Mouse (Mus musculus): ENCODE data around the gene Swi5. TPM values are rescaled to one million over a fixed set of nuclear protein-coding genes. Genes with fewer than 3 reads are reported as not detected.
"Not testable (repeated sequence)": the region's sequence is repeated elsewhere in the genome, so short reads cannot be mapped to it uniquely, and the experiment has no call there.

The Swi5 gene
- total RNA-seq, 2 experiments from 2014 or later: 163 to 182 TPM

GRCm38 (mm10) chr2:32312318-32312964, 24.6 kb upstream of the Swi5 start:
- peak; percentile 74 to 83 for DNase-seq
- intact Hi-C loops (cut with DNase I): no loop called here

GRCm38 (mm10) chr2:32311443-32312317, 23.8 kb upstream of the Swi5 start:
- no peak for DNase-seq
- intact Hi-C loops (cut with DNase I): no loop called here

GRCm38 (mm10) chr2:32310096-32310845, 22.4 kb upstream of the Swi5 start:
- intact Hi-C loops (cut with DNase I): no loop called here
- no peak for DNase-seq

GRCm38 (mm10) chr2:32308870-32309568, 21.1 kb upstream of the Swi5 start:
- intact Hi-C loops (cut with DNase I): no loop called here

GRCm38 (mm10) chr2:32307941-32308760, 20.3 kb upstream of the Swi5 start:
- peak; percentile 57 to 77 for DNase-seq
- intact Hi-C loops (cut with DNase I): no loop called here

More at GRCm38 (mm10) chr2:32308870-32309568, 21.1 kb upstream of the Swi5 start:
- no peak for DNase-seq

- intact Hi-C loops (cut with DNase I): no loop called here
Observed at GRCm38 (mm10) chr2:32307247-32307798, 19.4 kb upstream of the Swi5 start.

GRCm38 (mm10) chr2:32306176-32306575, 18.3 kb upstream of the Swi5 start:
- intact Hi-C loops (cut with DNase I): no loop called here

More at GRCm38 (mm10) chr2:32307247-32307798, 19.4 kb upstream of the Swi5 start:
- DNase-seq: no peak

GRCm38 (mm10) chr2:32305668-32306067, 17.8 kb upstream of the Swi5 start:
- no peak for DNase-seq

More at GRCm38 (mm10) chr2:32306176-32306575, 18.3 kb upstream of the Swi5 start:
- DNase-seq: no peak

GRCm38 (mm10) chr2:32304145-32304832, 16.4 kb upstream of the Swi5 start:
- intact Hi-C loops (cut with DNase I): no loop called here
- DNase-seq: peak; percentile 43 to 71

More at GRCm38 (mm10) chr2:32305668-32306067, 17.8 kb upstream of the Swi5 start:
- intact Hi-C loops (cut with DNase I): no loop called here

- intact Hi-C loops (cut with DNase I): no loop called here
- no peak for DNase-seq
Observed at GRCm38 (mm10) chr2:32302952-32303351, 15.1 kb upstream of the Swi5 start.

- intact Hi-C loops (cut with DNase I): no loop called here
- DNase-seq: no peak
Observed at GRCm38 (mm10) chr2:32299469-32299868, 11.6 kb upstream of the Swi5 start.

- intact Hi-C loops (cut with DNase I); DNase-seq: not testable (repeated sequence)
Observed at GRCm38 (mm10) chr2:32295842-32296241, 8.0 kb upstream of the Swi5 start.

GRCm38 (mm10) chr2:32295285-32295684, 7.4 kb upstream of the Swi5 start:
- DNase-seq: no peak
- intact Hi-C loops (cut with DNase I): no loop called here

GRCm38 (mm10) chr2:32294348-32294747, 6.5 kb upstream of the Swi5 start:
- intact Hi-C loops (cut with DNase I): no loop called here

GRCm38 (mm10) chr2:32289578-32289977, 1.7 kb upstream of the Swi5 start:
- intact Hi-C loops (cut with DNase I): loop anchor here (5.0 kb wide), 1 partner anchor 157 kb away; no protein-coding TSS in a partner anchor
- DNase-seq: peak in 1 of 2 experiments; percentile 54

More at GRCm38 (mm10) chr2:32294348-32294747, 6.5 kb upstream of the Swi5 start:
- peak; percentile 85 to 88 for DNase-seq

GRCm38 (mm10) chr2:32288371-32288931, 576 bp upstream of the Swi5 start:
- intact Hi-C loops (cut with DNase I): loop anchor here (5.0 kb wide), 1 partner anchor 156 kb away; no protein-coding TSS in a partner anchor
- DNase-seq: peak in 1 of 2 experiments; percentile 48

- intact Hi-C loops (cut with DNase I): loop anchor here (5.0 kb wide), 1 partner anchor 155 kb away; no protein-coding TSS in a partner anchor
Observed at GRCm38 (mm10) chr2:32287334-32287840, 488 bp downstream of the Swi5 start, which contains the start of gene Golga2. Gene Golga2 (plus strand): TSS chr2:32287384.

GRCm38 (mm10) chr2:32283986-32284385, 3.9 kb downstream of the Swi5 start:
- intact Hi-C loops (cut with DNase I): no loop called here
- no peak for DNase-seq

More at GRCm38 (mm10) chr2:32287334-32287840, 488 bp downstream of the Swi5 start, which contains the start of gene Golga2:
- DNase-seq: no peak
